Mouse (Mus musculus) neural tube, embryonic 14.5 days (tissue): ENCODE results near the gene Otof. TPM values are rescaled to one million over a fixed set of nuclear protein-coding genes. Genes with fewer than 3 reads are reported as not detected.

Experiments used
- ATAC-seq: fragments of 200-750 bp; cut with Nextera tagmentation; 2 replicates; pipeline ENCODE4 v1.8.0; 2017; ENCODE audit warnings: low read depth, mild to moderate bottlenecking, moderate TSS enrichment, moderate library complexity
- H3K27ac ChIP-seq: fragments of 300-500 bp; sonication (generic); 2 replicates; pipeline ENCODE4 v1.5.1; 2014; ENCODE audit warnings: low read depth, mild to moderate bottlenecking, control low read depth, low read length, moderate library complexity, mixed read lengths
- H3K27me3 ChIP-seq: fragments of 300-500 bp; sonication (generic); 2 replicates; pipeline ENCODE4 v1.6.1; 2014; ENCODE audit warnings: low read length; ENCODE audit not compliant: control insufficient read depth, insufficient read depth
- H3K36me3 ChIP-seq: fragments of 300-500 bp; sonication (generic); 2 replicates; pipeline ENCODE4 v1.6.1; 2014; ENCODE audit warnings: low read length, mixed read lengths; ENCODE audit not compliant: control insufficient read depth, insufficient read depth
- H3K4me1 ChIP-seq: fragments of 300-500 bp; sonication (generic); 2 replicates; pipeline ENCODE4 v1.6.1; 2014; ENCODE audit warnings: low read length; ENCODE audit not compliant: control insufficient read depth, insufficient read depth
- H3K4me2 ChIP-seq: fragments of 300-500 bp; sonication (generic); 2 replicates; pipeline ENCODE4 v1.6.1; 2014; ENCODE audit warnings: mild to moderate bottlenecking, low read depth, low read length, control low read depth
- H3K4me3 ChIP-seq: fragments of 300-500 bp; sonication (generic); 2 replicates; pipeline ENCODE4 v1.5.1; 2014; ENCODE audit warnings: low read depth, low read length, control low read depth, mixed read lengths
- H3K9ac ChIP-seq: fragments of 300-500 bp; sonication (generic); replicated peaks from 2 replicates; pipeline ENCODE4 v1.6.1; 2014; ENCODE audit warnings: low read depth, mild to moderate bottlenecking, control low read depth, low read length, mixed read lengths
- H3K9me3 ChIP-seq: fragments of 300-500 bp; sonication (generic); 2 replicates; pipeline ENCODE4 v1.6.1; 2016; ENCODE audit warnings: low read length; ENCODE audit not compliant: control insufficient read depth
- WGBS: fragments of 180-500 bp; shearing (Covaris S2); extraction: QIAGEN DNeasy Blood & Tissue Kit; methylation state at CpG from one replicate; pipeline ENCODE4 v1.1.7; 2014; 5-methylcytosine and 5-hydroxymethylcytosine counted together
- polyA plus RNA-seq: library from polyadenylated mRNA; unstranded; fragments of >200 nt; fragmentation: Nextera tagmentation; extraction: Ambion mirVana; gene quantifications from 2 replicates; pipeline ENCODE4 v1.2.1, GENCODE M21; 2014

Otof gene
- polyA plus RNA-seq, 1 experiment from 2014 or later, result 5.8 TPM

DNA sequence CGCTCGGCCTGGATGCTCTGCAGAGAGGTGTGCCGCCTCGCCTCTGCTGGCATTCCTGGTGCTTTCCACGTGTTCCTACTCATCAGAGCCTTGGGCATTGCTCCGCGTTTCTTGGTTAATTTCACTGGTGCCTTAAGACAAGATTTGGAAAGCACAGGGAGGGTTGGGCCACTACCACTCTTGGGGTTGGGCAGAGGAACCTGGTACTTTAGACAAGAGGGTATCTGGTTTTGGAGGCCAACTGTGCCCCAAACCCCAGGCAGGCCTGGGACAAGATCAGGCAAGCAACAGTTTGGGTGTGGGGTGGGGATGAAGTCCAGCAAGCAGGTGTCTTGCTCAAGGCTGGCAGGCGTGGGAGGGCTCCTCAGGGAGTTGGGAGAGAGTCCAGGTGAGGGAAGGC is 94.3 kb downstream of the Otof start:
- no peaks in the 10 kb centered on the region for H3K27me3 ChIP-seq
- H3K4me2 ChIP-seq, result no peak overlapping the region
- H3K9ac ChIP-seq, result no peak overlapping the region
- no peak overlapping the region for H3K4me3 ChIP-seq
- no peaks in the 10 kb centered on the region for H3K9me3 ChIP-seq
- 80% methylated on average over 8 of the region's 8 CpGs for WGBS
- no peaks in the 10 kb centered on the region for H3K4me1 ChIP-seq
- no peak overlapping the region for H3K27ac ChIP-seq
- H3K36me3 ChIP-seq, result no peaks in the 10 kb centered on the region
- no peak for ATAC-seq

- Histone ChIP-seq H3K4me2 (no peak overlapping the region), H3K9me3 (no peaks in the 10 kb centered on the region), H3K27me3 (no peaks in the 10 kb centered on the region), H3K9ac (no peak overlapping the region), H3K4me1 (no peaks in the 10 kb centered on the region), H3K4me3 (no peak overlapping the region), H3K36me3 (no peaks in the 10 kb centered on the region), H3K27ac (no peak overlapping the region)
- WGBS, result 84% methylated on average over 10 of the region's 10 CpGs
- no peak for ATAC-seq
These were observed 103.2 kb downstream of the Otof start for GRCm38 (mm10) chr5:30358436-30359099.

- Histone ChIP-seq H3K4me1 (no peaks in the 10 kb centered on the region), H3K9ac (no peak overlapping the region), H3K27me3 (no peaks in the 10 kb centered on the region), H3K4me2 (no peak overlapping the region), H3K4me3 (no peak overlapping the region), H3K9me3 (no peaks in the 10 kb centered on the region), H3K27ac (no peak overlapping the region), H3K36me3 (no peaks in the 10 kb centered on the region)
- 88% methylated on average over 7 of the region's 7 CpGs for WGBS
- no peak for ATAC-seq
These were observed 105.1 kb downstream of the Otof start for GRCm38 (mm10) chr5:30356647-30357046.

GRCm38 (mm10) chr5:30355559-30356159 is 106.1 kb downstream of the Otof start:
- Histone ChIP-seq H3K4me2 (no peak overlapping the region), H3K27ac (no peak overlapping the region), H3K9me3 (no peaks in the 10 kb centered on the region), H3K4me3 (no peak overlapping the region), H3K4me1 (no peaks in the 10 kb centered on the region), H3K9ac (no peak overlapping the region), H3K27me3 (no peaks in the 10 kb centered on the region), H3K36me3 (no peaks in the 10 kb centered on the region)
- no peak for ATAC-seq
- 90% methylated on average over 14 of the region's 14 CpGs for WGBS

- Histone ChIP-seq H3K4me2 (no peak overlapping the region), H3K27ac (no peak overlapping the region), H3K4me1 (no peaks in the 10 kb centered on the region), H3K9me3 (no peaks in the 10 kb centered on the region), H3K27me3 (no peaks in the 10 kb centered on the region), H3K9ac (no peak overlapping the region), H3K4me3 (no peak overlapping the region), H3K36me3 (no peaks in the 10 kb centered on the region)
- WGBS, result 84% methylated on average over 6 of the region's 7 CpGs
- ATAC-seq, result no peak
These were observed 106.6 kb downstream of the Otof start for GRCm38 (mm10) chr5:30355114-30355513.

- WGBS, result 63% methylated on average over 3 of the region's 3 CpGs
These were observed 108.1 kb downstream of the Otof start for GRCm38 (mm10) chr5:30353605-30354004.

DNA sequence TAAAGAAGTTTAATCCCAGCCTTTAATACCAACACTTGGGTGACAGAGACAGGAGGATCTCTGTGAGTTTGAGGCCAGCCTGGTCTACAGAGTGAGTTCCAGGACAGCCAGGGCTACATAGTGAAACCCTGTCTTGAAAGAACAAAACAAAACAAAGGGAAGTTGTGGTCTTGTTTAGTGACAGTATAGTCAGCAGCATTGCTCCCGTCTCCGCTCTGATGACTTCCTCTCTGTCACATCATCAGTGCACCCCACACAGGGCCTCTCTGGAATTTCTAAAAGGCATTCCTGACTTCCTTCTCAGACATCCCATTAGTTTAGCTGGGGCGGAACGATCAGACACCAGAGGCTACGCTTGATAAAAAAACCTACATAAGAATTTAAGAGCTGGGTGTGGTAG is 117.8 kb downstream of the Otof start:
- Histone ChIP-seq H3K36me3 (no peaks in the 10 kb centered on the region), H3K4me1 (0 out of 2 replicates have a peak, but pooled peaks cover 5% of the 10 kb centered on the region), H3K4me3 (no peak overlapping the region), H3K9ac (no peak overlapping the region), H3K9me3 (no peaks in the 10 kb centered on the region), H3K27ac (no peak overlapping the region), H3K27me3 (no peaks in the 10 kb centered on the region), H3K4me2 (no peak overlapping the region)
- ATAC-seq, result no peak
- WGBS, result 81% methylated on average over 5 of the region's 5 CpGs

More at GRCm38 (mm10) chr5:30353605-30354004, 108.1 kb downstream of the Otof start:
- Histone ChIP-seq H3K4me1 (no peaks in the 10 kb centered on the region), H3K27me3 (no peaks in the 10 kb centered on the region), H3K27ac (no peak overlapping the region), H3K9ac (no peak overlapping the region), H3K4me2 (no peak overlapping the region), H3K4me3 (no peak overlapping the region), H3K9me3 (no peaks in the 10 kb centered on the region), H3K36me3 (no peaks in the 10 kb centered on the region)
- no peak for ATAC-seq

- Histone ChIP-seq H3K27me3 (no peaks in the 10 kb centered on the region), H3K27ac (no peak overlapping the region), H3K36me3 (no peaks in the 10 kb centered on the region), H3K4me1 (0 out of 2 replicates have a peak, but pooled peaks cover 5% of the 10 kb centered on the region), H3K4me2 (peak overlapping the region; percentile 42), H3K9me3 (no peaks in the 10 kb centered on the region), H3K9ac (no peak overlapping the region), H3K4me3 (no peak overlapping the region)
- ATAC-seq, result peak; percentile 76
- 3% methylated on average over 9 of the region's 9 CpGs for WGBS
These were observed 118.6 kb downstream of the Otof start for GRCm38 (mm10) chr5:30343107-30343506.

DNA sequence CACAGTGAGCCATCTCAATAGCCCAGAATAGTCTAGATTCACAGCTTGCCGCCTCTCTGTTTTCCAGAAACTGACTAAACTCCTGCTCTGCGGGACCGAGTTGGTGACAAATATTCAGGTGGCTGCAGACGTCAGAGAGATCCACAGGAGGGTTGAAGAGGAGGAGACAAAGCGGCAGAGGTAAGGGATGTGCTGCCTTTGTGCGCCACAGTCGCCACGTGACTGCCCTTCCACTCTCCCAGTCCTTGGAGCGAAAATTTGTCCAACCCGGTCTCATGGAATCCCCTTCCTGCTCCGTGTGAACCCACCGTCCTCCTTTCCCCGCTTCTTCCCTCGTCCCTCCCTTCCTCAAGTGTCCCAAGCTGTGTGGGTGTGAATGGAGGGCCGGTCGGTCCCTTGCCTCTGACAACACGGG is 119.1 kb downstream of the Otof start:
- Histone ChIP-seq H3K4me3 (no peak overlapping the region; the same call in 1 of the 2 replicates), H3K4me1 (0 out of 2 replicates have a peak, but pooled peaks cover 5% of the 10 kb centered on the region), H3K27ac (no peak overlapping the region), H3K27me3 (no peaks in the 10 kb centered on the region), H3K4me2 (peak overlapping the region; percentile 42), H3K36me3 (no peaks in the 10 kb centered on the region), H3K9me3 (no peaks in the 10 kb centered on the region), H3K9ac (no peak overlapping the region)
- WGBS, result 7% methylated on average over 17 of the region's 17 CpGs
- peak; percentile 66; the same call in 1 of the 2 replicates for ATAC-seq
